Mouse (Mus musculus) heart, embryonic 10.5 days (tissue): ENCODE measurements around the gene Ak9. TPM values are rescaled to one million over a fixed set of nuclear protein-coding genes. Genes with fewer than 3 reads are reported as not detected.

Experiments used
- DNase-seq: peaks from one replicate; pipeline ENCODE4 v3.0.0-alpha.2; 2017; ENCODE audit warnings: low spot score
- H3K27ac ChIP-seq: fragments of 300-500 bp; sonication (generic); 2 replicates; pipeline ENCODE4 v1.5.1; 2016; ENCODE audit warnings: mild to moderate bottlenecking
- H3K27me3 ChIP-seq: fragments of 300-500 bp; sonication (generic); 2 replicates; pipeline ENCODE4 v1.6.1; 2016; ENCODE audit warnings: mild to moderate bottlenecking; ENCODE audit not compliant: poor library complexity, insufficient read depth, severe bottlenecking
- H3K36me3 ChIP-seq: fragments of 300-500 bp; sonication (generic); 2 replicates; pipeline ENCODE4 v1.6.1; 2016; ENCODE audit warnings: mild to moderate bottlenecking, moderate library complexity
- H3K4me1 ChIP-seq: fragments of 300-500 bp; sonication (generic); 2 replicates; pipeline ENCODE4 v1.6.1; 2016; ENCODE audit warnings: mild to moderate bottlenecking
- H3K4me3 ChIP-seq: fragments of 300-500 bp; sonication (generic); 2 replicates; pipeline ENCODE4 v1.5.1; 2016; ENCODE audit warnings: mild to moderate bottlenecking, moderate library complexity
- H3K9me3 ChIP-seq: fragments of 300-500 bp; sonication (generic); 2 replicates; pipeline ENCODE4 v1.6.1; 2016; ENCODE audit warnings: mild to moderate bottlenecking, moderate library complexity
- WGBS: fragments of 180-500 bp; shearing (Covaris S2); methylation state at CpG from one replicate; pipeline ENCODE4 v1.1.7; 2016; 5-methylcytosine and 5-hydroxymethylcytosine counted together
- polyA plus RNA-seq: library from polyadenylated mRNA; unstranded; fragments of >200 nt; fragmentation: Nextera tagmentation; extraction: Ambion mirVana; gene quantifications from 2 replicates; pipeline ENCODE4 v1.2.1, GENCODE M21; 2016

Ak9 gene
- polyA plus RNA-seq = 0.03 and 0.06 TPM in 2 replicates

DNA sequence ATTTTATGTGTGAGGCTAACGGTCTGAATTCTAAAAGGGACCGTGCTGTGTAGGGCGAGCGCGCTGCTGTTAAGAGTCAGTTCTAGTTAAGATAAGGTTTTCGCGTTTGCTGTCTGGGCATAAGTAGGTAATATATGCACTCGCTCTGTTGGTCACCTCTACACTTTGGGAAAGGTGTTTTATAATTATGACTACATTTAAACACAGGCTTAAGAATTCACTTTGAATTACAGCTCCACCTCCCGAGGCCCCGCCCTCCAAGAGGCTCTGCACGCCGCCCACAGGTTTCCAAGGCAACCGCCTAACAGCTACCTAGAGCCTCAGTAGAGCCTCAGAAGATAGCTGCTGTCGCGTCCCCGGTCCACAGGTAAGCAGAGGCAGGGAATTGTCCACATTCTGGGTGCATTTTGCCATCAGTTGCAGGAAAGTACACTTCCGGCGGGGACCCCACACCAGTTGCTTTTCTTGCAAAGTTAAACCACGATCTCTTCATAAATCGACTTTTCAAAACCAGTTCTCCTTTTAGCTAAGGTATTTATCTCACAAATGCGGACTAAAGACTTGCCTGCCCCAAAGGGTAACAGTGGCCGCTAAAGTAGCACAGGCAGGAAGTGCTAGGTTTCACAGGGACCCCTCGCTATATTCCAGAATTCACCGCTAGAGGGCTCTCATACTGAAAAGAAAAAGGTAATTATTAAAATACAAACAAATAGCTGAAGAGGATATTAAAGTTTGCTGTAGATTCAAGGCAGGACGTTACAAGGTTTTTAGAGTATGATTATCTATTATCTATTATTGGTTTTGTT lies at the start of gene Ak9:
Gene Ak9 (plus strand): TSS at position 342 of the 806 bp plus-strand sequence.
- peak; percentile 93 for DNase-seq
- Histone ChIP-seq H3K9me3 (no peaks in the 10 kb centered on the region), H3K27me3 (no peaks in the 10 kb centered on the region), H3K27ac (peak within 1 kb of the TSS; percentile 92), H3K4me1 (peaks cover 12% of the 10 kb centered on the region; the same call in 1 of the 2 replicates), H3K36me3 (no peaks in the 10 kb centered on the region), H3K4me3 (peak within 1 kb of the TSS; percentile 98)
- WGBS = under 1% methylated on average over 25 of the region's 25 CpGs

DNA sequence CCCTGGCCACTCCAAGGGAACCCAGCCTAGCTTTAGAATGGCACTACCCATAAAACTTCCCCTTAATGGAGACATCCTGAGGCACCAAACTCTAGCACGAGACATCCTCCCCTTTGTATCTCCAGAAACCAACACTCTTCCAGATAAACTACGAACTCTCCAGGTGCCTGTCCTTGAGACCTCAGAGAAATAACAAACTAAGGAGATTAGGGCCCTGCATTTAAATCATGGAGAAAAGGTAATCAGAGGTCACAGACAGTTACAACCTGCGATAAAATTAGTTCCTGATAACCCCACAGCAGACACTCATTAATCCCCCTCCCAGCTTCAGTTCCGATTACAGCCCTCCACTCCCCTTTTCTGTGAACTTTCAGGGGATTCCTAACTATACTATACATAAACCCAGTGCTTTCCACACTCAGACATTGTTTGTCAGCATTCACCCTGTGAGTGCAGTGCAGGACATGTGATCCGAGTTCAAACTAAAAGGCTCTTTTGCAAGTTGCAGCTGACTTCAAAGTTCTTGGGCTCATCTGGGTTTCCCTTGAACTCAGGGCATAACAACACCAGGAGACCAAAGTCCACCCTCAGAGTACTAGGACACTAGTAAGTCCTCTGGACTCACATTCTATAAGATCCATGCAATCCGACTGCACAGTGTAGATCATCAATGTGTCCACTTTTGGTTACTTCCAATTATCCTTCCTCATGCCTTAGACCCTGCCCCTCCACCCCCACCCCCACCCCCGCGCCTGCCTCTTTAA lies 43.4 kb upstream of the Ak9 start:
- Histone ChIP-seq H3K9me3 (no peaks in the 10 kb centered on the region), H3K27ac (no peak overlapping the region), H3K27me3 (no peaks in the 10 kb centered on the region), H3K4me1 (peaks cover 16% of the 10 kb centered on the region), H3K36me3 (peaks cover 30% of the 10 kb centered on the region), H3K4me3 (no peak overlapping the region)
- WGBS = 31% methylated on average over 8 of the region's 8 CpGs
- DNase-seq = no peak

DNA sequence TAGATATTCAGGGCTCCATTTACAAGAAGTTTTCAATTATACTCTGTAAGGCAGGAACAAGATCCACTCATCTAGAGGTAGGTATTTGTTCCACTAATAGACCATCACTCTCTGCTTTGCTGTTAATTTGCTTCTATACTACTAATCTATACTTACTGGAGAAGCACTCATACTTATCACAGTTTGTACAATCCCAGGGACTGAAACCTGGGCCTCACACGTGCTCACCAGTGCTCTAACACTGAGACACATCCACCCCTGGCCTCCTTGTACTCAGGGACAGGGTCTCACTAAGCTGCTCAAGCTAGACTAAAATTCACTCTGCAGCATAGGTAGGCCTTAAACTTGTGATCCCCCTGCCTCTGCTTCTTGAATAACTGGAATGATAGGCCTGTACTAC lies 42.6 kb upstream of the Ak9 start:
- H3K4me1 ChIP-seq = peaks cover 16% of the 10 kb centered on the region
- H3K27me3 ChIP-seq = no peaks in the 10 kb centered on the region
- peaks cover 22% of the 10 kb centered on the region for H3K36me3 ChIP-seq
- no peak overlapping the region for H3K4me3 ChIP-seq
- H3K27ac ChIP-seq = no peak overlapping the region
- DNase-seq = no peak
- no peaks in the 10 kb centered on the region for H3K9me3 ChIP-seq
- WGBS = 19% methylated on average over 1 of the region's 1 CpGs

DNA sequence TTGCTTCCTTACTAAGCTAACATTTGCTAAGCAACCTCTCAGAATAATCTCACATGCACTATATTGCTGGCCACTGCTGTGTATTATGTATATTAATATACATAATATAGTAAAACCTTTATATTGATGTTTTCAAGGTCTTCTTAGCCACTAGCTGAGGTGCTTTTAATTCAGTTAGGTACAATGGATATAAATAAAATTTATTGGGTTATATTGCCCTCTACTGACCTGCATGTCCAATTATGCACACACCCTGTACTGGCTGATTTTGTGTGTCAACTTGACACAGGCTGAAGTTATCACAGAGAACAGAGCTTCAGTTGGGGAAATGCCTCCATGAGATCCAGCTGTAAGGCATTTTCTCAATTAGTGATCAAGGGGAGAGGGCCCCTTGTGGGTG lies 41.9 kb upstream of the Ak9 start:
- no peak for DNase-seq
- H3K27ac ChIP-seq = no peak overlapping the region
- no peaks in the 10 kb centered on the region for H3K27me3 ChIP-seq
- peaks cover 16% of the 10 kb centered on the region for H3K4me1 ChIP-seq
- no peaks in the 10 kb centered on the region for H3K9me3 ChIP-seq
- peaks cover 17% of the 10 kb centered on the region for H3K36me3 ChIP-seq
- H3K4me3 ChIP-seq = no peak overlapping the region

DNA sequence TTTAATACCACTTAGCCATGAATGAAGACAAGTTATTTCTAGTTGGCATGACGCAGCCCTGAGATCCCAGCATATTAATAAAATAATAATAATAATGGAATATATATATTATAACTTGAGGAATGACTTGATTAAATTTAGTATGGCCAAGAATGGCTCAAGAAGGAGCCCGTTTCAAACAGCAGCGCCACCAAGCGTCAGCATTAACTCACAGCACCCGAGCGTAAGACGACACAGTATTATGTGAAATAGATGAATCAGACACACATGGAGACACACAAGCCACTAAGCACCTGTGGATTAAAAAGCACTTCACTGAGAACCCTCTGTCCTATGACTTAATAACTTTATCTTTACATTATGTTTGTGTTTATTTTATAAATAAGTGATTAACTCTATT lies 31.9 kb upstream of the Ak9 start:
- Histone ChIP-seq H3K4me3 (no peak overlapping the region), H3K27ac (no peak overlapping the region), H3K36me3 (peaks cover 16% of the 10 kb centered on the region; the same call in 1 of the 2 replicates), H3K9me3 (no peaks in the 10 kb centered on the region), H3K4me1 (no peaks in the 10 kb centered on the region), H3K27me3 (no peaks in the 10 kb centered on the region)
- whole genome bisulfite sequencing = 50% methylated on average over 7 of the region's 7 CpGs
- no peak for DNase-seq

DNA sequence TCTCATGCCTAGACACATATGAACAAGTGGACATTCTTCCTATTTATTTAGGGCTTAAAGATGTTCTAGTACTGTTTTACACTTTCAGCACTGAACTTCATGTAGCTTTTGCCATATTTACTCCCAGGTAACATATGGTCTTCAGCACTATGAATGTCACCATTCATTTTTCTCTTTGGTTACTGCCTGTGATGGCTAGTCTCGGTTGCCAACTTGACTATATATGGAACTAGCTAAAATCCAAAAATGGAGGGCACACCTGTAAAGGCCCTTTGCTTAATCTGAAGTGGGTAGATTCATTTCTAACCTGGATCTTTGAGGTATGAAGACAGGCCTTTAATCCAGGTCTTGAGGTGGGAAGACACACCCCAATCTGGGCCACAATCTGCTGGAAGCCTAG lies 28.9 kb upstream of the Ak9 start:
- 0 out of 2 replicates have a peak, but pooled peaks cover under 1% of the 10 kb centered on the region for H3K36me3 ChIP-seq
- no peaks in the 10 kb centered on the region for H3K4me1 ChIP-seq
- H3K4me3 ChIP-seq = no peak overlapping the region
- DNase-seq = no peak
- H3K27me3 ChIP-seq = no peaks in the 10 kb centered on the region
- H3K9me3 ChIP-seq = no peaks in the 10 kb centered on the region
- 84% methylated on average over 1 of the region's 1 CpGs for WGBS
- H3K27ac ChIP-seq = no peak overlapping the region

DNA sequence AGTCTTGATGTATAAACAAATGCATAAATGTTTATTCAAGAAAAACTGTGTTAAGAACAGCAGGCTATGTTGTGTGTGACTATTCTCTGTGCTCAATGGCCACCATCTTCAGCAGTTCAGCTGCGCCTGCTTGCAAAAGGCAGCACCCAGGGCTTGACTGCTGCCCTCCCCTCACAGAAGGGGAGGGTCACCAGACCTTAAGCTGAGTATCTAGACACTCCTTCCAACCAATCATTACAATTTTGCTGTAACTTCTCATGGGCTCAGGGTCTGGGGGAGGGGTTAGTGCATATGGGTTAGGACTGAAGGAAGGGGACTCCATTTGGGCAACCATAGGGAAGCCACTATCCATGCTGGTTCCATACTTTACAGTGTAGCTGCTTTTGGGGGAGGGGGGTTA lies 25.0 kb upstream of the Ak9 start:
- DNase-seq = no peak
- no peak overlapping the region for H3K27ac ChIP-seq
- WGBS = 86% methylated on average over 1 of the region's 1 CpGs
- H3K27me3 ChIP-seq = no peaks in the 10 kb centered on the region
- H3K4me3 ChIP-seq = no peak overlapping the region
- no peaks in the 10 kb centered on the region for H3K4me1 ChIP-seq
- no peaks in the 10 kb centered on the region for H3K9me3 ChIP-seq
- H3K36me3 ChIP-seq = peaks cover 10% of the 10 kb centered on the region; the same call in 1 of the 2 replicates

DNA sequence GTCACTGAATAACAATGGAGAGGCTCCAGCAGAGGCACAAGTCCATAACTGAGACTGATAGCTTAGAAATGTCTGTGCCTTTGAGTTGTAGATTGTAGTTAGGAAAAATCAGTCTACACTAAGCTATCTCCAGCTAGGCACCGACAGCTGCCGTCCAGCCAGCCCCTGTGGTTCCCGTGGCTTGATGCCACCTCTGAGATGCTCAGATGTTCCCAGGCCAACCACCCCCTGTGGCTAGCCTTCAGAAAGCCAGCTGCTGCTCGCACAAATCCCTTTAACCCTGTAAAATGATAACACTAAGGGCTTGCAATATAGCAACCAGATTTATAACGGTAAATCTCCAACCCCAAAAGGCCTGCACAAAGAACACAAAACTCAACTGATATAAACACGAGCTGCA lies 23.6 kb upstream of the Ak9 start:
- H3K4me3 ChIP-seq = no peak overlapping the region
- no peaks in the 10 kb centered on the region for H3K27me3 ChIP-seq
- no peaks in the 10 kb centered on the region for H3K4me1 ChIP-seq
- 50% methylated on average over 6 of the region's 6 CpGs for WGBS
- H3K9me3 ChIP-seq = no peaks in the 10 kb centered on the region
- DNase-seq = peak; percentile 53
- peaks cover 20% of the 10 kb centered on the region; the same call in 1 of the 2 replicates for H3K36me3 ChIP-seq
- H3K27ac ChIP-seq = no peak overlapping the region

DNA sequence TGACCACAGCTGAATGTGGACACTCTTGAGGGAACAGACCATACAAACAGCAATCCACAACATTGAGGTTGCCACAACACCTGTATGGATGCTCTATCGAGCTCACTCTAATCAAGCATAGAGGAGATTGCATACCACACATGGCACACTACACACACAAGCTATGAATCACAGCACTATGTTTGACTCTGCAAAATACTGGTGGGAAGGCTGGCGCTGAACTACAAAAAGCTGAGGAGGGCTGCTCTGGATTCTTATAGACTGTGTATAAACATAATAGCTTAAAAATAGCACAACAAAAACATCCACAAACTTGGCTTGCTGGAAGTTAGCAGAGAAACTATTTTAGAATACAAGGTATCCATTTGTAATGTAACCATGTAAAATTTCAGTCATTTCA lies 23.0 kb upstream of the Ak9 start:
- H3K27ac ChIP-seq = no peak overlapping the region
- 89% methylated on average over 2 of the region's 2 CpGs for WGBS
- H3K36me3 ChIP-seq = peaks cover 20% of the 10 kb centered on the region; the same call in 1 of the 2 replicates
- DNase-seq = no peak
- H3K4me1 ChIP-seq = no peaks in the 10 kb centered on the region
- H3K4me3 ChIP-seq = no peak overlapping the region
- H3K27me3 ChIP-seq = no peaks in the 10 kb centered on the region
- no peaks in the 10 kb centered on the region for H3K9me3 ChIP-seq

DNA sequence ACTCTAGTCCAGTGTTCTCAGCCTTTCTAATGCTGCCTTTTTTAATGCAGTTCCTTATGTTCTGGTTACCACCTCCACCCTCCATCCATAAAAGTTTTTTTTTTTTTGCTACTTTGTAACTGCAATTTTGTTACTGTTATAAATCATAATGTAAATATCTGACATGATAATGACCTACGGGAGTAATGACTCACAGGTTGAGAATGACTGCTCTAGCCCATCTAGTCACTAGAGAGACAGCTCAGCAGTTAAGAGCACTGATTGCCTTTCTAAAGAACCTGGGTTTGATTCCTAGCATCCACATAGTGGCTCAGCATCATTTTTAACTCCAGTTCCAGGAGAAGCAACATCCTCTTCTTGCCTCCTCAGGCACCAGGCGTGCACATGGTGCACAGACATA lies 21.7 kb upstream of the Ak9 start:
- H3K27ac ChIP-seq = no peak overlapping the region
- H3K9me3 ChIP-seq = no peaks in the 10 kb centered on the region
- H3K36me3 ChIP-seq = peaks cover 20% of the 10 kb centered on the region; the same call in 1 of the 2 replicates
- DNase-seq = no peak
- H3K4me3 ChIP-seq = no peak overlapping the region
- no peaks in the 10 kb centered on the region for H3K27me3 ChIP-seq
- WGBS = 79% methylated on average over 2 of the region's 2 CpGs
- no peaks in the 10 kb centered on the region for H3K4me1 ChIP-seq

DNA sequence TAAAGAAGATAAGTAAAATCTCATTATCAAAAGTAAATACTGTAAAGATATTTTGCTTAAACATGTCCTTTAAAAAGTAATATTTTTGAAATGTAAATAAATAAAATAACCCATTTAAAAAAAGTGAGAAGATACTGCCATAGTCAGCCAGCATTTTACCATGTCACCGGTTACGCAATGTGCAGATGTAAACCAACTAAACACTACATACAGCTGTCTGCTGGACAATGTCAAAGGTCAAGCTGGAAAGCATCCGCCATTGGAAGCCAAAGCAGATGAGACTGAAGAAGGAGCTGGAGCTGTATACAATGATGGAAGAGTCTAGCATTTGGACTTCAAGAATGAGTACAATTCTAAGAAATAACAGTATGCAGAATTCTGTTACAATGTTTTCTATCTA lies 16.2 kb upstream of the Ak9 start:
- H3K4me3 ChIP-seq = no peak overlapping the region
- peaks cover 15% of the 10 kb centered on the region for H3K4me1 ChIP-seq
- peaks cover 19% of the 10 kb centered on the region; the same call in 1 of the 2 replicates for H3K36me3 ChIP-seq
- H3K27me3 ChIP-seq = no peaks in the 10 kb centered on the region
- H3K9me3 ChIP-seq = no peaks in the 10 kb centered on the region
- WGBS = 82% methylated on average over 3 of the region's 3 CpGs
- DNase-seq = no peak
- no peak overlapping the region for H3K27ac ChIP-seq

DNA sequence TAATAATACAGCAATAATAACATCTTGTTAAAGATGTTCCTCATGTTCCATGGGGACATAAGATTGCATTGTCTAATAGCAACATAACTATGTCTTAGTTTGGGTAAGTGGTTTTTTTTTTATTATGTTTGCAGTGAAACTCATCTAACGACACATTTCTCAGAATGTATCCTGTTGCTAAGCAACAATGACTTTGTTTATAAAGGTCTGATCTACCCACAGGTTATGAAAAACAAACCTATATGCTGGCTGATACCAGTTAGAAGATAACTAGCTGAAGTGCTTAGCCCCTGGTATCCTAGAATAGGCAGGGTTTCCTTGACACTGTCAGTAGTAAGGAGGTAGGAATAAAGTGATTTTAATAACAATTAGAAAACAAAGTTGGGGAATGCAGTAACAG lies 15.7 kb upstream of the Ak9 start:
- DNase-seq = no peak
- Histone ChIP-seq H3K36me3 (peaks cover 15% of the 10 kb centered on the region; the same call in 1 of the 2 replicates), H3K27ac (0 out of 2 replicates have a peak overlapping the region, but pooled peaks have one; percentile 67), H3K4me3 (no peak overlapping the region), H3K4me1 (peaks cover 19% of the 10 kb centered on the region), H3K27me3 (no peaks in the 10 kb centered on the region), H3K9me3 (no peaks in the 10 kb centered on the region)
- WGBS = 90% methylated on average over 1 of the region's 1 CpGs

DNA sequence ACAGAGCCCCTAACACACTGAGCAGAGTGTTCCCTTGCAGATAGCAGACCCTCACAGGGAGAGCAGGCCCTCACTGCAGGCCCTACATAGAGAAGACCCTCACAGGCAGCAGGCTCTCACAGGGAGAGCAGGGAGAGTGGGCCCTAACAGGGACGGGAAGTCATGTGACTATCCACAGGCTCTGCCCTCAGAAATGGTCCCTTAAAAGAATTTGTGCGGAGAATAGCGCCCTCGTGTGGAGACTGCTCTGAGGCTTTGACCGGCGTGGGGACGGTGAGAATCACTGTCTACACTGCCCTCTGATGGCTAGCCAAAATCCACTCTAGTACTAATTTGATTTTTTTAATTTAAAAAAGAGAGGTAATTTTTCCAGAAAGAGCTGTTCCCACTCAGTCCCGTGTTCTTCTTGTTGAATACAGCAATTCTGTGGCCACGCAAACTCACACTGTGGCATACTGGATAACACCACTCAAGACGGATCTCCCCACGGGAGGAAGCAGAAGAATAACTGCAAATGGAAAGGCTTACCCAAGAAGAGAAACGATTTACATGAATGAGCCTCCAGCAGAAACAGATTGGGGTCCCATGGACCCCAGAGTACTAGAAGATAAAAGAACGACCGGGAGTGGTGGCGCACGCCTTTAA lies 14.9 kb upstream of the Ak9 start:
- peak; percentile 92 for DNase-seq
- H3K9me3 ChIP-seq = no peaks in the 10 kb centered on the region
- H3K4me3 ChIP-seq = no peak overlapping the region
- peak overlapping the region; percentile 67; the same call in 1 of the 2 replicates for H3K27ac ChIP-seq
- H3K27me3 ChIP-seq = no peaks in the 10 kb centered on the region
- 36% methylated on average over 16 of the region's 16 CpGs for WGBS
- peaks cover 10% of the 10 kb centered on the region; the same call in 1 of the 2 replicates for H3K36me3 ChIP-seq
- H3K4me1 ChIP-seq = peaks cover 27% of the 10 kb centered on the region
